8 mouse cellular contexts compared by ENCODE assay signal in the genomic region with DNA sequence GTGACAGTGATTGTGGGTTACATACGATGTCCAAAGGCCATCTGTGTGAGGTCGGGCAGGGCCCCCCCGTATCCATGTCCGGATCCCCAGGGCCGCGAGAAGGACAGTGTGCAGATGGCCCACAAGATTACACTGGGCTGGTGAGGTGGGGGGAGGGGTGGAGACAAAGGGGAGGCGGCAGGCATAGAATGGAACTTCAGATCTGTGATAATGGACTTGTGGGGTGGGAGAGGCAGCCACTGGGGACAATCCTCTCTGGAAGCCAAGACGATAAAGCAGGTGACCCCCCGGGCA.
DNase-seq lines count a peak whose midpoint lies in the region; ATAC-seq and TF ChIP-seq lines count a peak whose summit lies in the region.

No protein-coding gene starts in this region.

- ATAC-seq in cerebellum, adult (ENCODE audit: insufficient number of reproducible peaks, low FRiP score, low TSS enrichment) = 0 out of 2 replicates have a peak, but pooled peaks have one; percentile 51
- 0 out of 2 replicates have a peak, but pooled peaks have one; percentile 14 for ATAC-seq in forebrain, embryonic 15.5 days (replicated peaks)
- ATAC-seq in liver, postnatal 0 days = peak; percentile 23; the same call in 1 of the 2 replicates

- H3K27me3 ChIP-seq in forebrain, embryonic 15.5 days = no peaks in the 10 kb centered on the region
- H3K27me3 ChIP-seq in liver, postnatal 0 days (ENCODE audit: insufficient read depth, low read length) = no peaks in the 10 kb centered on the region

- in situ Hi-C loops in ES-E14 (cut with MboI; ENCODE audit: low sequenced_read_pairs in 2 of 2, unreplicated experiment in 2 of 2) = no loop called here

- WGBS in forebrain, embryonic 15.5 days = 2% methylated on average over 9 of the region's 9 CpGs
- 5% methylated on average over 9 of the region's 9 CpGs for WGBS in liver, postnatal 0 days (ENCODE audit: insufficient replicate concordance)

- H3K4me1 ChIP-seq in ES-E14 (ENCODE audit: control insufficient read depth in 2 of 2, insufficient read depth in 2 of 2, low read length in 2 of 2, poor library complexity in 1 of 2) = peaks cover 20 to 51% of the 10 kb centered on the region in 2 experiments
- peaks cover 44% of the 10 kb centered on the region for H3K4me1 ChIP-seq in forebrain, embryonic 15.5 days
- H3K4me1 ChIP-seq in liver, postnatal 0 days (ENCODE audit: insufficient read depth) = peaks cover 31% of the 10 kb centered on the region

- no peaks in the 10 kb centered on the region for H3K9me3 ChIP-seq in ES-E14 (ENCODE audit: control insufficient read depth, insufficient read depth, low read depth, low read length)
- H3K9me3 ChIP-seq in forebrain, embryonic 15.5 days = no peaks in the 10 kb centered on the region
- no peaks in the 10 kb centered on the region; the same call in 1 of the 2 replicates for H3K9me3 ChIP-seq in liver, postnatal 0 days (ENCODE audit: low read length)

- no peak for TF ChIP-seq CTCF in liver, postnatal 0 days (IDR thresholded peaks at IDR 0.05; ENCODE audit: low read depth)

- H3K4me2 ChIP-seq in forebrain, embryonic 15.5 days (replicated peaks) = peak overlapping the region; percentile 24
- H3K4me2 ChIP-seq in liver, postnatal 0 days (ENCODE audit: low read depth, low read length) = peak overlapping the region; percentile 68

- H3K36me3 ChIP-seq in ES-E14 (ENCODE audit: control insufficient read depth, insufficient read depth, low read length, poor library complexity, severe bottlenecking) = no peaks in the 10 kb centered on the region
- no peaks in the 10 kb centered on the region for H3K36me3 ChIP-seq in forebrain, embryonic 15.5 days
- H3K36me3 ChIP-seq in liver, postnatal 0 days (replicated peaks; ENCODE audit: insufficient read depth, low read length) = no peaks in the 10 kb centered on the region

- H3K4me3 ChIP-seq in ES-E14 (ENCODE audit: insufficient read depth in 1 of 2, low read depth in 1 of 2, low read length in 2 of 2, poor library complexity in 1 of 2, severe bottlenecking in 1 of 2) = peak overlapping the region; percentile 48 to 66
- no peak overlapping the region for H3K4me3 ChIP-seq in forebrain, embryonic 15.5 days
- H3K4me3 ChIP-seq in liver, postnatal 0 days (ENCODE audit: low read depth, low read length) = no peak overlapping the region

- no peak for DNase-seq in cerebellum, adult 11 months
- no peak for DNase-seq in ES-E14 (ENCODE audit: low read depth, low spot score)
- no peak for DNase-seq in liver, postnatal 0 days
- no peak for DNase-seq in thymus, postnatal 36 days
- no peak for DNase-seq in layer of hippocampus, adult 11-12 months (ENCODE audit: low spot score)
- DNase-seq in adrenal gland, adult 8-10 months = no peak

- H3K9ac ChIP-seq in ES-E14 (ENCODE audit: insufficient read depth, low read depth, low read length, poor library complexity, severe bottlenecking) = peak overlapping the region; percentile 75
- H3K9ac ChIP-seq in forebrain, embryonic 15.5 days (replicated peaks) = no peak overlapping the region; the same call in 1 of the 2 replicates
- H3K9ac ChIP-seq in liver, postnatal 0 days (replicated peaks) = no peak overlapping the region

- TF ChIP-seq EP300 in liver, postnatal 0 days (IDR thresholded peaks at IDR 0.05; ENCODE audit: low read depth) = no peak

- peak overlapping the region; percentile 98 for H3K27ac ChIP-seq in ES-E14 (ENCODE audit: insufficient read depth, low read depth, low read length, poor library complexity, severe bottlenecking)
- peak overlapping the region; percentile 91 for H3K27ac ChIP-seq in forebrain, embryonic 15.5 days (replicated peaks)
- no peak overlapping the region for H3K27ac ChIP-seq in liver, postnatal 0 days (ENCODE audit: low read depth)

TF ChIP-seq in ES-E14, 5 proteins besides CTCF, POLR2A, EP300 and RAD21:
- no peak for TF ChIP-seq ZNF384 (IDR thresholded peaks at IDR 0.05; ENCODE audit: low read depth, low read length)
- no peak for TF ChIP-seq CHD2 (IDR thresholded peaks at IDR 0.05; ENCODE audit: low read depth, low read length)
- TF ChIP-seq ZC3H11A (IDR thresholded peaks at IDR 0.05; ENCODE audit: borderline replicate concordance, low read depth, low read length) = no peak
- no peak for TF ChIP-seq MAFK (IDR thresholded peaks at IDR 0.05; ENCODE audit: insufficient read depth, low read depth, low read length)
- TF ChIP-seq HCFC1 (IDR thresholded peaks at IDR 0.05; ENCODE audit: borderline replicate concordance, insufficient read depth, low read length) = no peak

Comparison
In these comparisons a context has a peak if more than half of its experiments do, and no peak if none do; other contexts are left out.
1. H3K4me3 ChIP-seq: peak in ES-E14 (2 of 2); none in forebrain, embryonic 15.5 days (single experiment) and liver, postnatal 0 days (single experiment).
2. Peak in every context shown above with its lines, with median percentiles within 50 percentile points of each other: ATAC-seq.